Mouse (Mus musculus): ENCODE measurements around the gene B3gat2.

B3gat2 gene

DNA sequence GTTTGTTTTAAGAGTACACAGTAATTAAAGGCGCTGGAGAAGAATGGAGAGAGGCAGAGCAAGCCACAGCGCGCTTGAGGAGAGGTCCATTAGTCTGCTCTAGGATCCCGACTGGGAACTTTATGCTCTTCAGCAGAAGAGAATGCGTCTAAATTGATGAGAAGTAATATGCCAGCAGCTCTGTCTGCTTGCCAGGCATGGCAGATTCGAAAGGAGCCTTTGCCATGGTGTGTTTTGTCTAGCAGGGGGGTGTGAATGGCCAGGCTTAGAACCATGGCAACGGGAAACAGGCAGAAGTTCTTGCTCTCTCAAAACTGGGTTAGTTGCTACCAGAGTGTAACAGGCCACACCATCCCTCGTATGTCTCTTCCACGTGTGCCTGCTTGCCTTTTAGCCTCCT, 73.3 kb downstream of the B3gat2 start:
- no peak for DNase-seq (ENCODE audit: low spot score)

GRCm38 (mm10) chr1:23836630-23837029, 75.1 kb downstream of the B3gat2 start:
- no peak for DNase-seq (ENCODE audit: low spot score)

- no peak for DNase-seq (ENCODE audit: low spot score)
Measured at GRCm38 (mm10) chr1:23840924-23841323, 79.4 kb downstream of the B3gat2 start.

DNA sequence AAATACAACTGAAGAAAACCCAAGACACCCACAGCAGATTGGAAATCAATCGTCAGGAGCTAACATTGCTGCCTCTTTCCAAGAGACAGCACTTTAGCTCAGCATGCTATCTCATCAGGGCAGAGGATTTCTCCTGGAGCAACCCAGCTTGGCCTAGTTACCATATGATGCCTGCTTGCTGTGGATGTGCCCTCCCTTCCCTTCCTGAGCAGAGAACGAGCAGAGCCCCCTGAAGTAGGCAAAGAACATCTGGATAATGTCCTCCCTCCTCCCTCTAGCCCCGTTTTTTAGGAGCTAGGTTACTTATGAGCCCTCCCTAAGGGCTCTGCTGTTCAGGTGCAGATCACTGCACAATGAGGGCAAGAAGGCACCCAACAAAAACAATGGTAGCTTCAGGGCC, 81.1 kb downstream of the B3gat2 start:
- no peak for DNase-seq (ENCODE audit: low spot score)

DNA sequence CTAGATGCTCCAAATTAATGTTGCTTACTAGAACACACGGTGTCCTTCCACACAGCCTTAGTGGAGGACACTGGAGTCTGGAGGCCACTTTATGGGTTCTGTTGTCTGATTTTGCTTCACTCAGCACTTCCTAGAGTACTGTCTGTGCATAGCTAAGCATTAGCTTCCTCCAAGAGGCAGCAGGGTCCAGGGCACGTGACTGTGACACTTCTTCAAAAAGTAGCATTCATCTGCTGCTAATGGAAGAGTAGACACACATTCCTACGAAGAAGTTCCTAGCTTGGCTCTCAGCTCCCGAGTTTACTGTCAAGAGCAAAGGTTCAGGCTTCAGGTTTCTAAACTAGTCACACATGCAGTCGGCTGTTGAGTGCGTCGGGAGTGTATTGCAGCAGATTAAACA, 82.2 kb downstream of the B3gat2 start:
- DNase-seq (ENCODE audit: low spot score): no peak

DNA sequence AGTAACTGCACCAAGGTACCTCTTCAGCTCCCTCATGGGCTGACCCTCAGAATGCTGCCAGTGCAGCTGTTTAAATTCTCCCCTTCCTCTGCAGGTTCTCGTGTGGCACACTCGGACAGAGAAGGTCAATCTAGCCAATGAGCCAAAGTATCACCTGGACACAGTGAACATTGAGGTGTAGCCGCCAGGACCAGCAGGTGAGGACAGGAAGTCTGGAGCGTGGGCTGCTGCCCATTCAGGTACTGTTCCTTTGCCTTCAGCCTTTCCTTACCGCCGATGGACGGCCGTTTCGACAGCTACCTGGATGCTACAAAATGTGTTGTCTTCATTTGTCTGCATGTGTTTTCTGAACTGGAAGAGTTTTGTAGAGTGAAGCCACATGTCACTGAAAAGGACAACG, 83.5 kb downstream of the B3gat2 start:
- no peak for DNase-seq (ENCODE audit: low spot score)

- no peak for DNase-seq (ENCODE audit: low spot score)
Measured at GRCm38 (mm10) chr1:23846044-23846680, 84.6 kb downstream of the B3gat2 start.

DNA sequence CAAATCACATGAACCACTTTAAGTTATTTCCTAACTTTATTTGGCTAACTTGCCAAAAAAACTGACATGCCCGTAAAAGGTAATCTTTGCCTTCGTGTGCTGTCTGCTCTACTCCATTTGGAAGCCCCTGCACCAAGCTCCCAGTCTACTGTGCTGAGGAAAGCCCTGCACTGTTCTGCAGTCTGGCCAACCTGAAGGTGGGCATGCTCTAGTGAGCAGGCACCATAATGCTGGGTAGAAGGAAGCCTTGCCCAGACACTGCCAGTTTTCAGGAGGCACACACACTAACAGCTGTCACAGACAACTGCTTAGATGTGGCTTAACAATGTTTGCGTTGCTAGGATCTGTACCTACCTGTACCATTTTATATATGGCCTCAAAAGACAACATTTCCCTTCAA, 94.1 kb downstream of the B3gat2 start:
- no peak for DNase-seq (ENCODE audit: low spot score)

DNA sequence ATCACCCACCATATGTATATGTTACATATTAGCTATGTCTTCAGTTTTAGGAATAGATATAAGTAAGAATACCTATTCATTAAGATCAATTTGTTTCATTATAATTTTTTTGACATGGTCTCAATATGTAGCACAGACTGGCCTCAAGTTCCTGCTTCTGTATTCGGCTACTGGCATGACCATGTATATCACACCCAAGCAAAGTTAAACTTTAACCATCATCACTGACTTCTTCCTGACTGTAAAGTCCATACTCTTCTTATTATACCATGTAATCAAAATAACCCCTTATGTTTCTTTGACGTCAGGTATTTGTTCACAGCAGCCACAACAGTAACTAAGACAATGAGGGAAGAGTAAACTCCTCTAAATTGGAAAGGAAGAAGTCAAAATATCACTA, 99.4 kb downstream of the B3gat2 start:
- no peak for DNase-seq (ENCODE audit: low spot score)

GRCm38 (mm10) chr1:23865566-23865965, 104.0 kb downstream of the B3gat2 start:
- no peak for DNase-seq (ENCODE audit: low spot score)

DNA sequence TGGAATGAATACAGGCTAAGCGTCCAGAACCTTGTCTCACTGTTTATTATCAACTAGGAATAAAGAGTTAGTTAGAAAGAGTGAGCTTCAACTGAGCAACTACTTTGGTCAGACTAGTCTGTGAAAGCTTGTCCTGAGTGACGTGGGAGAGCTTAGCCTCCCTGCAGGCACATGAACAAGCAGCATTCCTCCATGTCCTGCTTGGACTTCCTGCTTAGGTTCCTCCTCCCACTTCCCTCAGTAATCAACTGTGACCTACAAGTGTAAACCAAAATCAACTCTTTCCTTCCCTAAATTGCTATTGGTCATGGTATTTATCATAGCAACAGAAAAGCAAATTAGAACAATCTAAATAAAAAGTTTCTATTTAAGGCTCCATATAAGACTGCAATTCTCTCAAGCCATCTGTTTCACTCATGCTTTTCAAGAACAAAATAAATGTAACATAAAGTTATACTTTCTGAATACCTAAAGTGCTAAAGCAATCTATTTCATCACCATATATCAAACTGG, 105.9 kb downstream of the B3gat2 start:
- DNase-seq (ENCODE audit: low spot score): no peak

GRCm38 (mm10) chr1:23872194-23872593, 110.6 kb downstream of the B3gat2 start:
- no peak for DNase-seq (ENCODE audit: low spot score)

GRCm38 (mm10) chr1:23882681-23883080, 121.1 kb downstream of the B3gat2 start:
- DNase-seq (ENCODE audit: low spot score): no peak

- DNase-seq (ENCODE audit: low spot score): no peak
Measured at GRCm38 (mm10) chr1:23884087-23884668, 122.6 kb downstream of the B3gat2 start.

- no peak for DNase-seq (ENCODE audit: low spot score)
Measured at GRCm38 (mm10) chr1:23884914-23885313, 123.4 kb downstream of the B3gat2 start.

DNA sequence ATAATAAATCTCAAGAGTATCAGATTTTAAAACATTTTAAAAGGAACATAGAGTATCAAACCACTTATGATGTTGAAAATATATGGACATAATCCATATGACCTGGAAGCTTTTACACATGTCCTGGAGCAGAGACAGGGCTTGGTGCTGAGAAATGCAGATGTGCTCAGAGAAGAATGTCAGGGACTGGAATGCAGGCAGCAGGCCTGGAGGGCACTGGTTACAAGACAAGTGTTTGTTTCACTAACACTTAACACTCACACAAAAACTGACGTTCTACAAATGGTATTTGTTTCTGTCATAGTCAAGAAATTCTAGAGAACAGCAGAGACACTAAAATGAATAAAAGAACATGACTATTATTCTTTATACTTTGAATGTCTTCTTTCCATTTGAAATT, 130.5 kb downstream of the B3gat2 start:
- no peak for DNase-seq (ENCODE audit: low spot score)

All from left cerebral cortex, adult 11 months (tissue).